Mouse (Mus musculus) megakaryocyte, embryonic 14.5 days (primary cell): ENCODE data around the gene Ccdc88c.

Source experiments
- FLI1 ChIP-seq: IDR thresholded peaks from 2 replicates; pipeline ENCODE4 v1.6.1; 2012; ENCODE audit warnings: low read length, inconsistent platforms, mixed read lengths
- GATA1 ChIP-seq: IDR thresholded peaks from 3 replicates; pipeline ENCODE4 v1.6.1; 2012; ENCODE audit warnings: mixed read lengths, low read length, inconsistent platforms, borderline replicate concordance

GRCm38 (mm10) chr12:101020210-101021015 lies 8.4 kb downstream of the Ccdc88c start:
- TF ChIP-seq GATA1 (no peak), FLI1 (no peak)
